Mouse (Mus musculus) lung, postnatal 14 days (tissue): ENCODE data around the gene Smox.
A peak's percentile ranks its signal among the peaks of the same experiment; 100 is the strongest.

ENCODE experiments used
- DNase-seq: peaks from one replicate; pipeline ENCODE4 v3.0.0; 2021

Gene Smox

DNA sequence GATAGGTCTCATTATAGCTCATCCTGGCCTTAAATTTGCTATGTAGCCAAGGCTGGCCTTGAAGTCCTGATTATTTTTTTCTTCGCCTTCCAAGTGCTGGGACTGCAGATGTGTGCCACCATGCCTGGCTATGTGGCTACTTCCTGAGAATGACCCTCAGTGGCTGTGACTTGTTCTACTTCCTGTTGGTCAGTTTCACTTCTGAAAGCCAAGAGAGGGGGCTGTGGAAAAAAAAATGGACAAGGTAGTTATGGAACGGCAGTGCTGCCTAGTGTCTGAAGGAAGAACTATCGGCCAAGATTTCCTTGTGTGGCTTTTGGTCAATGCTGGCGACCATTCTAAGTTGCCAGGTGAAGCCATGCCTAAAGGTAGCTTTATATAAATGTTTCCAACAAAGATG lies 26.3 kb downstream of the Smox start:
- no peak for DNase-seq

DNA sequence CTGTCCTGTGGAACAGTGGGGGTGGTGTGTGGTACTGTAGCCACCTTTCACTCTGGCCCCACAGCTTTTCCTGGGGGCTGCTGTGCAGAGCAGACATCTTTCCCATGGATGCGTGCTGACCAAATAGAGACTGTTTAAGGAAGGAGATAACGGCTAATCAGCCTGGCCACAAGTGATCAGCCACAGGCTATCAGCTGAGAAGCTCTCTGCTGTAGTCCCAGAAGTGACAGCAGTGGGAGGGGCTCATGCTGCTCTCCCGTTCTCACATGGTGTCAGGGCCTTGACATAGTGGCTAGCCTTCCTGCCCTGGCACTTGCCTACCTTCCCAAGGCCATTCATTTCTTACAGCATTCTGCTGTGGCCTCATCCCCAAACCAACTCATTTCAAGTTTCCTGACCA lies 27.5 kb downstream of the Smox start:
- DNase-seq, result no peak

DNA sequence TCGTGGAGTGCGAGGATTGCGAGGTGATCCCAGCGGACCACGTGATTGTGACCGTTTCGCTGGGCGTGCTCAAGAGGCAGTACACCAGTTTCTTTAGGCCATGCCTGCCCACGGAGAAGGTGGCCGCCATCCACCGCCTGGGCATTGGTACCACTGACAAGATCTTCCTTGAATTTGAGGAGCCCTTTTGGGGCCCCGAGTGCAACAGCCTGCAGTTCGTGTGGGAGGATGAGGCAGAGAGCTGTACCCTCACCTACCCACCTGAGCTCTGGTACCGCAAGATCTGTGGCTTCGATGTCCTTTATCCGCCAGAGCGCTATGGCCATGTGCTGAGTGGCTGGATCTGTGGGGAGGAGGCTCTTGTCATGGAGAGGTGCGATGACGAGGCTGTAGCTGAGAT lies 29.4 kb downstream of the Smox start:
- no peak for DNase-seq

DNA sequence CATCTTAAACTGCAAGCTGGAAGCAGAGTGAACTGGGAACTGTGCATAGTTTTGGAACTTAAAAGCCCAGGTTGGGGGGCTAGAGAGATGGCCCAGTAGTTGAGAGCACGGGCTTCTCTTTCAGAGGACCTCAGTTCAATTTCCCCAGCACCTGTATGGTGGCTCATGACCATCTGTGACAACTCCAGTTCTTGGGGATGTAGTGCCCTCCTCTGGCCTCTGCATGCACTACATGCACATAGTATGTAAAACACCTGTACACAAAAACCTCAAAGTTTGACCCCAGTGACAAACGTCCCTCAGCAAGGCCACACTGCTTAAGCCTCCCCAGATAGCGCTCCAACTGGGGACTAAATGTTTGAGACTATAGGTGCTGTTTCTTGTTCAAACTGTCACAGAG lies 35.8 kb downstream of the Smox start:
- DNase-seq, result no peak

DNA sequence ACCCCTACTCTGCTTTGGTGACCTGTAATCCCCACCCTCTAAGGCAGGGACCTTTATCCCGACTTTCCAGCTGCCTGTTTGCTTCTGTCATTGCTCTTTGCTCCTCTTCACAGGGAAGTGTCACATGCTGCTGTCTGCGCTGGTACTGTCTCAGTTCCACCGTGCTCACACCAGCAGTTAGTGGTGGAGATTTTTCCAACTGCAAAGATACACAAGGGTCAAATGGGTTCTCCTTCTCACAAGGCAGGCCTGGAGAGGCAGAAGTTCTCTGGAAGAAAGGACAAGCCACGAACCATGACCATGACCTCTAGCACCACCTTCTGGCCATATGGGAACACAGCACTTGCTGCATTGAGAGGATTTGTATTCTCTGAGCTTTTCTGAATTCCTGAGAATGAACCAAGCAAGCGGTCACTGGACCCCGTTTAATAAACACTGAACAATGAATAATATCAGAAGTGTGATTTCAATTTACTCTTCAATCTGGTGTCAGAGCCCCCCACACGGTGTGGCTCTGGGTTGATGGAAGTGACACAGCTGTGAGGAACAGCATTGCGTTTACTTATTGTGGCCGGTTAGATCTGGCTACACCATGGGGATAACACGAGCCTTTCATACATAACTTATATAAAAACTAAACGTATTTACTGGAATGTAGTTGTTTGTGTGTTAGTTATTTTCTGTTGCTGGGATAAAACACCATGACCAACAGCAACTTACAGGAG lies 38.8 kb downstream of the Smox start:
- peak; percentile 59 for DNase-seq

DNA sequence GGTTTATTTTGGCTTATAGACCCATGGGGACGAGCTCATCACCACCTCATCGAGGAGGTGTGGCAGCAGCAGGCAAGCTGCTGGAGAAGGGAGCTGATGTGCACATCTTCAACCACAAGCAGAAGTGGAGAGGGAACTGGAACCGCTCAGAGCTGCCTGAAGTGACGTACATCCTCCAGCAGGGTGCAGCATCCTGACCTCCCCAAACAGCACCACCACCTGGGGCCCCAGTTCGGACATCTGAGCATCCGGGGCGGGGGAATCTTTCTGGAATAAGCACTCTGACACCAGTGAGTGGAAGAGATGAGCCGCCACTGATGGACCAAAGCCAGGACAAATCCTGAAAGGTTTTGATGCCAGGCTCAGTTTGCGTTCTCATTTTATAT lies 39.3 kb downstream of the Smox start:
- DNase-seq, result peak; percentile 61

DNA sequence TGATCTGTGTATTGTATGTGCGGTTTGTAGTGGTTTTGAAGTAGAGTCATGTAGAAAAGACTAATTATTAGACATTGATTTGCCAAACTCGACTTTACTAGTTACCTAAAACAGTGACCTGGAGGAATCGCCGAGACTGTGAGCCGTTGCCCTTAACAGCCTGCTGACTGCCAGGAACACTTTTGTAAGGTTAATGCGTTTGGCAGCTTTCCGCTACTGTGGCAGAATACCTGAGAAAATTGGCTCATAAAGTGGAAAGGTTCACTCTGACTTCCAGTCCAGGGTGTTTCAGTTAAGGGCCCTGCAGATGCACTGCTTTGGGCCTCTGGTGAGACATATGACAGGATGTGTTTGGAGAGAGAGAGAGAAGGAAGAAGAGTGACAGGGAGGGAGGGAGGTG lies 40.0 kb downstream of the Smox start:
- no peak for DNase-seq

DNA sequence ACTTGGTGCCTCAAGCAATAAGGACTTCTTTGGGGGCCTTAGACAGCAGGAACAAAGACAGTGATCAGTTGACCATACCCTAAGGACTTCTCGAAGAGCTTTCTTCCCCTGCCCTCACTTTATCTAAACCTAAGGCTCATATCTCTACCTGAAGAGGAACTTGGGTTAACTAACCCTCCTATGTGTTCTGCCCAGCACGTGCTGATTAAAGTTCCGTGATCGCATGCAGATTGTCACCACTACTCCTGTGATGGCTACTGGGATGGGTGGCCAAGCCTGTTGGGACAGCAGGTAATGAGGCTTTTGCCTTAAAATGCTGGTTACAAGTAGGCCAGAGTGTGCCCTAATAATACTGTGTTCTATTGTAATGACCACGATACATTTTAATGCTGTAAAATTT lies 43.9 kb downstream of the Smox start:
- DNase-seq, result no peak

DNA sequence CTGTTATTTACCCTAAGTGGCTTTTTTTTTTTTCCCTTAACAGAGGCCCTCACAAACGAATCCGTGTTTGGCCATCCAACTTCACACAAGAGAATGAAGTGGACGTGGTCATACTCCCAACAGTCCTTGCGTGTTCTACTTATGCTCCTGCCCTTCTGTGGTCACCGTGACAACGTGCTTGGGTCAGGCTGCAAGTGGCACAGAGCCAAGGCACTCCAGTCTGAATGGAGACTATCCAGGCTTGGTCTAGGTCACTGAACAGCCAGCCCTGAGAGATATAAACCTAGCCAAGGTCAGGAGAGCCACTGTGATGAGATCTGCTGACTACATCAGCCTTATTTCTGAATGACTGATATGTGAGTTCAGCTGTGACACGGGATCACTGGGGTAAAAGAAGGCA lies 47.0 kb downstream of the Smox start:
- DNase-seq, result peak; percentile 48

DNA sequence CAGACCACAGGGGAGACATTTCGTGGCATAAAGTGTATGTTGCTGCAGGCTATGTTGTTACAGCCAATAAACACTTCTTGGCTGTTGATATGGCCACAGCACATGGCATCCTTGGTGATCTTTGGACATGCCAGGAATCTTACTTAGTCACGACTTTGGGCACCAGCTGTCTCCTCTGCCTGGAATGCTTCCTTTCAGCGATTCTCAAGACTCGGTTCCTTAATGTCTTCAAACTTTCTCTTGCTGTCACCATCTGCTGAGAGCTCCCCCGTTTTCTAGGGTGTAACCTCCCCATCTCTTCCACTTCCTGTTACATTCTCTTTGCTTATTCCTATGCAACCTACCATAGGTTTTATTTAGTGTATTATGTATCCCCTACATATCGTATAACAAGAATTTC lies 48.5 kb downstream of the Smox start:
- DNase-seq, result no peak

DNA sequence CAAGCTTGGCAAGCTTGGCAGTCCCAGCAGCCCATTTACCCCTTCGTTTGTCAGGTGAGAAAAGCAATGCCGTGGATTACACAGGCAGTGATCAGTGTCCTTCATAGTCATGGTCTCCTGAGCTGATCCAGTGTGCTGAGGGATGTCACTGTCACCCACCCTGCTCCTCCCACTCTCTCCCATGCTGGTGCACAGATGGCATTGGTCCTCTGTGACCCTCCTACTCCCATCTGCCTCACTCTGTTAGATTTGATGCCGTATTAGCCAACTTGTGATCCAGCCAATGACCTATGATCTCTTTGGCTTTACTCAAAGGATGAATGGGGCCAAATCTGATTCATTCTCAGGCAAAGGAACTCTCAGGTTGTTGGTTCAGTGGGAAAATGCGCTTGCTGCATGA lies 50.4 kb downstream of the Smox start:
- no peak for DNase-seq

DNA sequence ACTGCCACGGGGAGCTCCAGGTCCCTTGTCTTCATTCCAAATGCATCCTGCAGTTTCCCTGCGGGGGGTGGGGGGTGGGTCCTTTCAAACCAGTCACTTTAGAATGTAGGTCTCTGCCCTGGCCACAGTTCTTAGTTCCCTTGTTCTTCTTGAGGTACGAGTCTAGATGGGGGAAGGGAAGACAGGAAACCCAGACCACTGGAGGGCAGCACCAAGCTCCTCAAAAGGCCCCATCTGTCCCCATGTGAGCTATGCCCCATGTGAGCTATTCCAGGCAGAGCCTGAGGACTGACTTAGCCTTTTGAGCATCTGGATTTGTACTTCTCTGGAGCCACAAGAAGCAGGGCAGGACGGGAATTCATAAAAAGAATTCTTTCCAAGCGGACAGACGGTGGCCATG lies 51.2 kb downstream of the Smox start:
- no peak for DNase-seq

DNA sequence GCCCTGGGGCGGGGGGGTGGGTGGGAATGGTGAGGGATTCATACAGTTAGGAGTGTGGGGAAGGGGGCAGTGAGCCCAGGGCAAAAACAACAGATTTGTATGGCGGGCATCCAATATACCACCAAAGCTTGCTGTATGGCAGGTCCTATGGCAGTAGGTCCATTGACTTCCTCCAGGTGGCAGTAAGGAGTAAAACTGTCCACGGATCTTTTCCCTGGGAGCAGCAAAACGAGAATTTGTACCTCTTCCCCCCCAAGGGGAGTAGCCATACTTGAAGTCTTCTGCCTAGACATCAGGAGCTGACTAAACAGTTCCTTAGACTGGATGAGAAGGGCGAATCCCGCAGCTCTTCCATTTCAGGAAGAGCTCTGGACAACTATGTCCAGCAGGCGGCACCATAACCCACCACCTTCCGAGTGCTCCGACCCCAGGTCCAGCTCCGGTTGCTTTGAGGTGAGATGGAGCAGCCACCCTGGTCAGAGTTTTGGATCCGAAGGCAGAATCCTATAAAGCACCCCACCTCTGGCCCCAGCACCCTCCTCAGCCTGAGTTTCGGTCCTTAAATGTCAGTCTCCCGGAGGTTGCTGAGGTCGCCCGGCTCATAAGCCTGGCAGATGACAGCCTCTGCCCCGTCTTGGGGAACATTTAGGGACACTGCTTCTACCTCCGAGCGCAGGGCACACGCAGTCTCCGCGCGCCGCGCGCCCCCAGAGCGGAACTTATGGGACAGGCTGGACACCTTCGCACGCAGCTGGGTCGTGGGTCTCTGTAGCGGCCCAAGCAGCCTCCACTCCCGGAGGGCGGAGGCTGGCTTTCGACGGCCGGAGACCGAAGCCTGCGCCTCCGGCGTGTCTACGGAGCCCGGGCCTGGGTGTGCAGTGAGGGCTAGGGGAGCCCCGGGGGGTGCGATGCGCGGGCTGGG lies 54.4 kb downstream of the Smox start:
- peak; percentile 69 for DNase-seq

DNA sequence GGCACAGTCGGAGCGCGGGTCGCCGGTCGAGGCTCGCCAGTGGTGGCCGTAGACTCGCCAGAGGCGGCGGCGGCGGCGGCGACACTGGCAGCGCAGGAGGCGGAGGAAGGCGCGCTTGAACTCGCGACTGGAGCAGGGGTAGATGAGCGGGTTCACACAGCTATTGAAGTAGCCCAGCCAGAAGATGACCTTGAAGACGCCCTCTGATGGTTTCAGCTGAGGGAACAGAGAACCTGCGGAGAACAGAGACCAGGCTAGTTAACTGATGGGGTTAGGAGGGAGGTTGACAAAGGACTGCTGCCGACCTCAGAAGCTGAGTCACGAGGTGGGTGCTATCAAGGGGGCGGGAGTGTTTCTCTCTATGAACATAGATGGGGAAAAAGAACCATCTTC lies 55.0 kb downstream of the Smox start:
- DNase-seq, result no peak

DNA sequence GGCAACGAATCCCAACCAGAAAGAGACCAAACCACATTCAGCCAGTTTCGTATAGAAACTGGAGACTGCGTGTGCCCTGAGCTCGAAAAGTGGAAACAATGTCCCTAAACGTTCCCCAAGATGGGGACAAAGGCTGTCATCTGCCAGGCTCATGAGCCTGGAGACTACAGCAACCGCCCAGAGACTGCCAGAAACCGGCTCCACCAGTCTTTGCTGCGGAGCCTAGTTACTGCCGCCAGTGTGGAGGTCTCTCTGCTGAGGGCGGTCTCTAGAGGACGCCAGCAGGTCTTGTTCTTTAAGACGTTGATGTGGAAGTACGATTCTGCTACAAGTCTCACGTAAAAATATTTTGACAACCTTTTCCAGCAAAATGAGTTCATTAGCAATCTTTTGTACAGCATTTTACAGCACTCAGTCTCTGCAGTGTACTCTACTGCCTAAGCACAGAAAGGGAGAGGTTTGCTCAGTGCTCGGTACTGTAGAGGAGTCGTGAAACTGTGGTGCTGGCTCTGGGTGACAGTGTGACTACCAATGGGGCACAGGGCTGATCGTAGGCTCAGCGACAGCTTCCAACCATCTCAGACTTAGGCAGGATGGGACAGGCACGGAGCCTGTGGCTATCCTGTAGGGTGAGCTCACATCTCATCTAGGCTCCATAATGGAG lies 55.6 kb downstream of the Smox start:
- no peak for DNase-seq

DNA sequence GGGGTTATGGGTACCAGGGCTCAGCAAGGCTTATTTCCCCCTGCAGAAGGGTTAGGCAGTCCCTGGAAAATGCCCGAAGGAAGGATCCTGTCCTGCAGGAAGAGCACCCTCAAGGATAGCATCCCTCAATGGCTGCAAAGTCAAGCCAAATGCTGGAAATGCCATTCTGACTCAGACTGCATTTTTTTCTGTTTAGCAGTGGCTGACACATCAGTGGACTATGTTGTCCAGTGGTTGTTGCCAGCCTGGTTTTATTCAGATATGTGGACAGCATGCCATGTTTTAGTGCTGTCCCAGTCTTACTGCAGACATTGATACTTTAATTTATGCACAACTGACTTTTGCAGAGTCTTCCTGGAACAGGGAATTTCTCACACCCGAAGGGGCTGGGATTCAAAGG lies 57.0 kb downstream of the Smox start:
- no peak for DNase-seq

DNA sequence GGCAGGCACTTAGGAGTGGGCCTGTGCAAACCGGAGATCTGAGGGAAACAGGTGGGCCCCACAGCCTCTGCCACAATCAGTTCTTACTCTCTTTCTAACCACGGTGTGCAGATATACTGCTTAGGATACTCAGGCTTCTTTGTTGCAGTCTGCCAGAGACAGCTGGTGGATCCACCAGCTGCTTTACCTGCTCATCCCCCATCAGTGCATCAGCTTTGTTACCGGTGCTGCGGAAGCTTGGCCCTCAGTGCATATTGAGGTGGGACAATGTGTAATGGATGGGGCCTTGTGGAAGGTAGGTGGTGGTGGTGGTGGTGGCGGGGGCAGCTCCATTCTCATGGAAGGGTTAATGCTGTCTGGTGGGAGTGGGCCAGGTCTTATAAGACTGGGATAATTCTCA lies 57.8 kb downstream of the Smox start:
- no peak for DNase-seq

DNA sequence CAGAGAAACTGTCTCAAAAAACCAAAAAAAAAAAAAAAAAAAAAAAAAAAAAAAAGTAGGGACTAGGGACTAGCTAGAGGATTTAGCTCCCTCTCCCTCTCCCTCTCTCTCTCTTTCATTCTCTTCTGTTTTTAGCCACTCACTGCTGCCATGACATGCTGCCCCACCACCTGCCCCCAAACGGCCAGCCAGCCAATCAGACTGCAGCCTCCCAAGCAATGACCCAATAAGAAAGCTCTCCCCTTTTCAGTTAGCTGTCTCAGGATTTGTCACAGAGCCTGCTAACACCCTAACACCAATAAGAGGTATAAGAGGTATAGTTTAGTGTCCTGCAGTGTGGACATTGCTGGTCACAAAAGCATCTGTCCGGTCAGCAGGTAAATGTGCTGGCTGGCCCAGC lies 59.2 kb downstream of the Smox start:
- DNase-seq, result no peak

DNA sequence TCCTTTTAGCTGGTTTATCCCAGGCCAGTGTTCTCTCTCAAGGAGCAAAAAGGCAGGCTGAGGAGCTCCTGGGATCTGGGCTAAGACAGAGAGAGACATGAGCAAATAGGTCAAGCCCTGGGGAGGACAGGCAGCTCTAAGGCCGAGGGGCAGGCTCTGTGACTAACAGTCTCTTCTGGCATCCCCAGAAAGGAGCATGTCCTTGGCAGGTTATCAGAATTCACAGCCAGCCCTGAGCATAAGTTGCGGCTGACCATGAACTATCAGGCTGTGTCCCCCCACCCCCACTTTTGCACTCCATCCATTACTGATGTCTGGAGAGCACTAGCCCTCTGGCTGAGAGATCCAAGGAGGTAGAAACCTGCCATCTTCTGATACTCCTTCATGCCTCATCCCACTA lies 59.6 kb downstream of the Smox start:
- no peak for DNase-seq

DNA sequence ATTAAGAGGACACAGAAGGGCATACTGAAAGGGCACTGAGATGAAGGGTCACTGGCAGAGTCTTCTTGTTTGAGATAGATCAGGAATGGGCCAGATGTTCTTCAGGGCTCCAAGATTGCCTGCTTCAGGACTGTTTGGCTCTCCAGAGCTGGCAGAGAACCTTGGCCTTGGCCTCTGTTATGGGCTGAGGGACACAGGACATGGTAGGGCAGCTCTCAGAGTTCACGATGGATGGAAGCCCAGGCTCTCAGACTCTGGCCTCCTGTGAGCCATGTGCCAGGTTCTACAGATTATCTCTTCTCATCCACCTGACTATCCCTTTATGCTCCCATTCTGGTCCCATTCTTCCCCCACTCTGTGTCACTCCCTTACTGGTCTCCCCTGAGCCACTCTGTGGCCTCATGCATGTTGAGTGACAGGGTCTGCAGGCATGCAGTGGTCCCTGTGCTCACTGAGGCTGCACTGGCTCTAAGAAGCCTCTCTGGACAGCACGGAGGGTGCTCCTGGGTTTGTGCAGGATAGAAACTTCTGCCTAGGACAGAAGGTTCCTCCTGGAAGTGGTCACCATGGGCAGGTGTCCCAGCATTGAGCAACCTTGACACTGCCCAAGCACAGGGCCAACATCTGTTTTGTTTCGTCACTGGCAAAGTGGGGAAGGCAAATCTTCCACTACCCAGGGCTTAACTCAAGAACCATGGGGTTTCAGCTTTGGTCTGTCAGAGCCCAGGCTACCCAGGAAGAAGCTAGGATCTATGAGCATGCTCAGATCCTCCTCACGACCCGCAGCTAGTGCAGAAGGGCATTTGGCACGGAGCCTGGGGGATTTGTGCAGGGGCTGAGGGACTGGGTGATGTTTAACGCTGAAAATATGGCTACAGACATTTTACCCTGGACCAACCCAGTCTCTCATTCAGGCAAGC lies 60.7 kb downstream of the Smox start:
- no peak for DNase-seq

DNA sequence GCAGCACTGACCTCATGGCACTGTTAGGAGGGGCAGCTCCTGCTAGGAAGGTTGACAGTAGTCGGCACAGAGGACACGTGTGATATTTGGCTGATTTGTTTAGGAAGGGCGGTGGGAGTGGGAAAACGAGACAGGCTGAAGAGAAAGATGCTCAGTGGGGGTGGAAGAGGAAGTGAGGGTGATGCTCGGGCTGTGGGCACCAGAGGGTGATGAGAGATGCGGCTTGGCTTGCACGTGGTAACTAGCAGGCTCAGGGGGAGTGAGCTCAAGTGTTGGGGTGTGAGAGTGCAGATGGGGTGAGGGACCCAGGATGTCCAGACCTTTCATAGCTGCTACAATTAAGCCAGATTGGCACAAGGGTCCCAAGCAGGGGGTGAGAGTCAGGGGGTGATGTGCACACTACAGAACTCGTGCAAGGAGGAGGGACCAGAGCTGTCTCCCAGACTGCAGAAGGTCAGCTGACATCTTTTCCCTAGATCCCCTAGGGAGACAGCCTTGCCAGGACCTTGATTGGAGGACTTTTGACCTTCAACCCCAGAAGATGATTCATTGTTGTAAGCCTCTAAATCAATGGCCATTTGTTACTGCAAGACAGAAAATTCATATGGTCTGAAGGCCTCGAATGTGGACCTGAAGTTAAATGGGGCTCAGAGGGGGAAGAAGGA lies 61.6 kb downstream of the Smox start:
- no peak for DNase-seq

DNA sequence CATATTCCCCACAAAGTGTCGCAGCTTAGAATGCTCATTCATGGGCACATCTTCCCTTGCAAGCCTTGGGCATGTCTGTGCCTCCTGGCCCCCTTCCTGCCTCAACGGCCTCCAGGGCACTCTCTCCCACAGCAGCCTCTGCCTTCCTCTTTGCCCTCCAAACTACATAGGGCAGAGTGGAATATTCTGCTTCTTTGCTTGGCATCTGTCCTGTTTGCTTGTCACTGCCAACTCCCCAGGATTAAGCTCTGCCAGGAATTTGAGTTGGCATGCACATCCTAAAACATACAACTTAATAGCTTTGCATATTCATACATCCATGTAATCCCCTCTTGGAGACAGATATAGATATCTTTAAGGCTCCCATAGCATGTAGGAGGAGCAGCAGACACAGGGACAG lies 66.6 kb downstream of the Smox start:
- no peak for DNase-seq
